Mouse (Mus musculus): ENCODE results near the gene Il24.

- TF ChIP-seq POLR2A (IDR thresholded peaks at IDR 0.05; ENCODE audit: low read depth, low read length) (peak; percentile 65), CTCF (IDR thresholded peaks at IDR 0.05; ENCODE audit: extremely low read depth, insufficient read depth, insufficient read length, insufficient replicate concordance) (no peak)
Observed at GRCm38 (mm10) chr1:130864238-130864637, 23.0 kb downstream of the Il24 start.

Data from spleen, adult 2 months (tissue).